Mouse (Mus musculus) heart, embryonic 14.5 days (tissue): ENCODE results near the gene Tstd2. TPM values are rescaled to one million over a fixed set of nuclear protein-coding genes. Genes with fewer than 3 reads are reported as not detected.

ENCODE experiments used
- ATAC-seq: fragments of 200-750 bp; cut with Nextera tagmentation; 2 replicates; pipeline ENCODE4 v1.8.0; 2017; ENCODE audit warnings: low read depth, moderate TSS enrichment; ENCODE audit not compliant: insufficient number of reproducible peaks, insufficient read depth, low FRiP score
- H3K27ac ChIP-seq, 2 experiments: fragments of 200-500 bp in 1 of 2; fragments of 300-500 bp in 1 of 2; sonication (generic) in 1 of 2; replicated peaks in 1 of 2; 2 replicates each; pipeline ENCODE4 v1.5.1; 2012 to 2014; ENCODE audit warnings: low read depth in 2 of 2, low read length in 2 of 2, control low read depth in 1 of 2, mild to moderate bottlenecking in 1 of 2, mixed read lengths in 1 of 2; ENCODE audit not compliant: control insufficient read depth in 1 of 2, insufficient read depth in 1 of 2
- H3K27me3 ChIP-seq: fragments of 300-500 bp; sonication (generic); 2 replicates; pipeline ENCODE4 v1.6.1; 2014; ENCODE audit warnings: mild to moderate bottlenecking, low read length, control low read depth; ENCODE audit not compliant: control insufficient read depth, insufficient read depth
- H3K36me3 ChIP-seq: fragments of 300-500 bp; sonication (generic); 2 replicates; pipeline ENCODE4 v1.6.1; 2014; ENCODE audit warnings: mild to moderate bottlenecking, control low read depth, low read length, mixed read lengths; ENCODE audit not compliant: control insufficient read depth, insufficient read depth
- H3K4me1 ChIP-seq, 2 experiments: fragments of 200-500 bp in 1 of 2; fragments of 300-500 bp in 1 of 2; sonication (generic) in 1 of 2; 2 replicates each; pipeline ENCODE4 v1.6.1; 2012 to 2014; ENCODE audit warnings: low read length in 2 of 2, control low read depth in 1 of 2, mixed read lengths in 1 of 2; ENCODE audit not compliant: control insufficient read depth in 2 of 2, insufficient read depth in 2 of 2
- H3K4me2 ChIP-seq: fragments of 300-500 bp; sonication (generic); 2 replicates; pipeline ENCODE4 v1.6.1; 2014; ENCODE audit warnings: mild to moderate bottlenecking, low read length
- H3K4me3 ChIP-seq, 2 experiments: fragments of 200-500 bp in 1 of 2; fragments of 300-500 bp in 1 of 2; sonication (generic) in 1 of 2; 2 replicates each; pipeline ENCODE4 v1.5.1; 2012 to 2014; ENCODE audit warnings: low read length in 2 of 2, mild to moderate bottlenecking in 2 of 2, control low read depth in 1 of 2, low read depth in 1 of 2, moderate library complexity in 1 of 2; ENCODE audit not compliant: control insufficient read depth in 1 of 2, insufficient read depth in 1 of 2
- H3K9ac ChIP-seq: fragments of 300-500 bp; sonication (generic); 2 replicates; pipeline ENCODE4 v1.6.1; 2014; ENCODE audit warnings: mild to moderate bottlenecking, low read length
- H3K9me3 ChIP-seq: fragments of 300-500 bp; sonication (generic); 2 replicates; pipeline ENCODE4 v1.6.1; 2016; ENCODE audit warnings: low read length, control low read depth; ENCODE audit not compliant: control insufficient read depth
- WGBS: fragments of 180-500 bp; shearing (Covaris S2); extraction: QIAGEN DNeasy Blood & Tissue Kit; methylation state at CpG from one replicate; pipeline ENCODE4 v1.1.7; 2014; 5-methylcytosine and 5-hydroxymethylcytosine counted together
- polyA plus RNA-seq: library from polyadenylated mRNA; unstranded; fragments of >200 nt; fragmentation: Nextera tagmentation; extraction: Ambion mirVana; gene quantifications from 2 replicates; pipeline ENCODE4 v1.2.1, GENCODE M21; 2014

Gene Tstd2
- polyA plus RNA-seq, 1 experiment from 2014 or later = 24.3 TPM

GRCm38 (mm10) chr4:46119514-46120094, 18.9 kb downstream of the Tstd2 start:
- no peak for ATAC-seq
- peaks cover 99% of the 10 kb centered on the region for H3K36me3 ChIP-seq

GRCm38 (mm10) chr4:46117536-46117935, 21.0 kb downstream of the Tstd2 start:
- ATAC-seq = no peak
- H3K9me3 ChIP-seq = no peaks in the 10 kb centered on the region
- WGBS = 89% methylated on average over 4 of the region's 4 CpGs
- no peak overlapping the region for H3K9ac ChIP-seq
- no peaks in the 10 kb centered on the region for H3K27me3 ChIP-seq
- H3K4me3 ChIP-seq = no peak overlapping the region
- peaks cover 99% of the 10 kb centered on the region for H3K36me3 ChIP-seq
- H3K4me2 ChIP-seq = no peak overlapping the region
- no peak overlapping the region; a peak in 1 of 4 replicates for H3K27ac ChIP-seq
- peaks cover 5 to 6% of the 10 kb centered on the region in 2 experiments; a peak in 3 of 4 replicates for H3K4me1 ChIP-seq

More at GRCm38 (mm10) chr4:46119514-46120094, 18.9 kb downstream of the Tstd2 start:
- no peak overlapping the region for H3K9ac ChIP-seq
- H3K4me1 ChIP-seq = peaks cover 5 to 6% of the 10 kb centered on the region in 2 experiments; a peak in 3 of 4 replicates
- H3K9me3 ChIP-seq = no peaks in the 10 kb centered on the region
- H3K27me3 ChIP-seq = no peaks in the 10 kb centered on the region
- H3K4me3 ChIP-seq = no peak overlapping the region
- no peak overlapping the region for H3K27ac ChIP-seq
- no peak overlapping the region for H3K4me2 ChIP-seq
- 87% methylated on average over 14 of the region's 14 CpGs for WGBS

GRCm38 (mm10) chr4:46116544-46117175, 21.8 kb downstream of the Tstd2 start:
- peak overlapping the region; percentile 51 to 62 for H3K27ac ChIP-seq

GRCm38 (mm10) chr4:46115308-46115707, 23.2 kb downstream of the Tstd2 start:
- Histone ChIP-seq H3K36me3 (peaks cover 99% of the 10 kb centered on the region), H3K27ac (no peak overlapping the region), H3K4me1 (peaks cover 5 to 6% of the 10 kb centered on the region in 2 experiments; a peak in 3 of 4 replicates), H3K4me3 (no peak overlapping the region), H3K9me3 (no peaks in the 10 kb centered on the region), H3K9ac (no peak overlapping the region), H3K4me2 (no peak overlapping the region), H3K27me3 (no peaks in the 10 kb centered on the region)
- no peak for ATAC-seq
- WGBS = 67% methylated on average over 1 of the region's 1 CpGs

More at GRCm38 (mm10) chr4:46116544-46117175, 21.8 kb downstream of the Tstd2 start:
- H3K4me1 ChIP-seq = peaks cover 5 to 6% of the 10 kb centered on the region in 2 experiments; a peak in 3 of 4 replicates
- H3K9me3 ChIP-seq = no peaks in the 10 kb centered on the region
- H3K9ac ChIP-seq = no peak overlapping the region; the same call in 1 of the 2 replicates
- H3K27me3 ChIP-seq = no peaks in the 10 kb centered on the region
- H3K4me3 ChIP-seq = no peak overlapping the region
- H3K36me3 ChIP-seq = peaks cover 99% of the 10 kb centered on the region
- no peak overlapping the region for H3K4me2 ChIP-seq
- WGBS = 57% methylated on average over 9 of the region's 10 CpGs
- no peak for ATAC-seq

GRCm38 (mm10) chr4:46111361-46111760, 27.1 kb downstream of the Tstd2 start:
- WGBS = 52% methylated on average over 3 of the region's 3 CpGs
- Histone ChIP-seq H3K9ac (no peak overlapping the region), H3K4me2 (no peak overlapping the region), H3K9me3 (no peaks in the 10 kb centered on the region), H3K27ac (no peak overlapping the region), H3K4me1 (peaks cover 3 to 6% of the 10 kb centered on the region in 2 experiments; a peak in 3 of 4 replicates), H3K27me3 (no peaks in the 10 kb centered on the region), H3K36me3 (peaks cover 99% of the 10 kb centered on the region), H3K4me3 (no peak overlapping the region)
- no peak for ATAC-seq

- no peak for ATAC-seq
- Histone ChIP-seq H3K9ac (no peak overlapping the region), H3K27ac (no peak overlapping the region), H3K4me3 (no peak overlapping the region), H3K4me2 (no peak overlapping the region), H3K36me3 (peaks cover 99% of the 10 kb centered on the region), H3K4me1 (peaks cover 3% of the 10 kb centered on the region in 2 experiments; a peak in 3 of 4 replicates), H3K9me3 (no peaks in the 10 kb centered on the region), H3K27me3 (no peaks in the 10 kb centered on the region)
- WGBS = 68% methylated on average over 8 of the region's 8 CpGs
Measured at GRCm38 (mm10) chr4:46110084-46110483, 28.4 kb downstream of the Tstd2 start.

GRCm38 (mm10) chr4:46102078-46102769, 36.3 kb downstream of the Tstd2 start:
- H3K4me1 ChIP-seq = peaks cover 14 to 28% of the 10 kb centered on the region in 2 experiments
- no peak for ATAC-seq
- H3K9ac ChIP-seq = no peak overlapping the region
- H3K4me3 ChIP-seq = no peak overlapping the region
- no peak overlapping the region for H3K27ac ChIP-seq
- 74% methylated on average over 10 of the region's 10 CpGs for WGBS
- no peaks in the 10 kb centered on the region for H3K27me3 ChIP-seq
- H3K4me2 ChIP-seq = no peak overlapping the region
- peaks cover 93% of the 10 kb centered on the region for H3K36me3 ChIP-seq
- H3K9me3 ChIP-seq = no peaks in the 10 kb centered on the region
